Mouse (Mus musculus) CH12.LX (cell line): Measurements from ENCODE around the gene Mrtfa.

Experiments
- CHD1 ChIP-seq: IDR thresholded peaks from 2 replicates; pipeline ENCODE4 v1.6.1; 2012; ENCODE audit warnings: low read depth, low read length, improper control_type of control experiment, inconsistent platforms
- CHD2 ChIP-seq: IDR thresholded peaks from 2 replicates; pipeline ENCODE4 v1.6.1; 2011; ENCODE audit warnings: low read length, improper control_type of control experiment
- CTCF ChIP-seq, 2 experiments: IDR thresholded peaks in 1 of 2; conservative IDR thresholded peaks in 1 of 2; 2 replicates each; pipeline ENCODE4 v1.5.1; 2011 to 2012; ENCODE audit warnings: low read depth in 2 of 2, low read length in 2 of 2, improper control_type of control experiment in 1 of 2, inconsistent platforms in 1 of 2, mild to moderate bottlenecking in 1 of 2, moderate library complexity in 1 of 2
- GABPA ChIP-seq: IDR thresholded peaks from 2 replicates; pipeline ENCODE4 v1.6.1; 2012; ENCODE audit warnings: low read depth, low read length, improper control_type of control experiment, inconsistent platforms; ENCODE audit not compliant: insufficient replicate concordance
- JUND ChIP-seq: conservative IDR thresholded peaks from 2 replicates; pipeline ENCODE4 v1.6.1; 2011; ENCODE audit warnings: low read depth, low read length, improper control_type of control experiment
- MAZ ChIP-seq: IDR thresholded peaks from 2 replicates; pipeline ENCODE4 v1.6.1; 2012; ENCODE audit warnings: low read depth, mild to moderate bottlenecking, inconsistent platforms, low read length, improper control_type of control experiment, moderate library complexity
- NELFE ChIP-seq: IDR thresholded peaks from 2 replicates; pipeline ENCODE4 v1.6.1; 2011; ENCODE audit warnings: low read depth, low read length, improper control_type of control experiment
- POLR2A ChIP-seq: IDR thresholded peaks from 2 replicates; pipeline ENCODE4 v1.6.1; 2011; ENCODE audit warnings: low read depth, mild to moderate bottlenecking, improper control_type of control experiment, low read length
- RCOR1 ChIP-seq: conservative IDR thresholded peaks from 2 replicates; pipeline ENCODE4 v1.6.1; 2012; ENCODE audit warnings: low read depth, mild to moderate bottlenecking, inconsistent platforms, low read length, improper control_type of control experiment
- ZMIZ1 ChIP-seq: IDR thresholded peaks from 2 replicates; pipeline ENCODE4 v1.6.1; 2012; ENCODE audit warnings: low read depth, mild to moderate bottlenecking, inconsistent platforms, low read length, improper control_type of control experiment

- TF ChIP-seq MAZ (no peak), CHD1 (no peak), CHD2 (no peak), NELFE (no peak), JUND (no peak), ZMIZ1 (no peak), GABPA (no peak), CTCF (conservative IDR thresholded peaks at IDR 0.05 in 1 of 2, IDR thresholded peaks at IDR 0.05 in 1 of 2; ENCODE audit: low read depth in 2 of 2, low read length in 2 of 2) (no peak), POLR2A (no peak), RCOR1 (no peak)
These were observed 182.7 kb downstream of the Mrtfa start for GRCm38 (mm10) chr15:81007905-81008304.
